Mouse (Mus musculus) c-Kit-negative CD71-positive TER-119-positive erythroid progenitor cells, embryonic 14.5 days (primary cell): ENCODE data around the gene Atp2b4.
"Not testable (repeated sequence)": the region's sequence is repeated elsewhere in the genome, so short reads cannot be mapped to it uniquely, and the experiment has no call there.

Experiments used
- DNase-seq: peaks from one replicate; pipeline ENCODE4 v3.0.0-alpha.2; 2013; ENCODE audit warnings: low read depth, low spot score

Atp2b4 gene

GRCm38 (mm10) chr1:133694301-133694700 is 106.5 kb downstream of the Atp2b4 start:
- no peak for DNase-seq

GRCm38 (mm10) chr1:133693536-133694114 is 107.2 kb downstream of the Atp2b4 start:
- no peak for DNase-seq

- no peak for DNase-seq
Observed at GRCm38 (mm10) chr1:133692195-133692594, 108.6 kb downstream of the Atp2b4 start.

- no peak for DNase-seq
Observed at GRCm38 (mm10) chr1:133691046-133691445, 109.8 kb downstream of the Atp2b4 start.

- DNase-seq, result no peak
Observed at GRCm38 (mm10) chr1:133689897-133690296, 110.9 kb downstream of the Atp2b4 start, which contains the start of gene Lax1. TSS of gene Lax1 (minus strand) at chr1:133690108.

- DNase-seq, result no peak
Observed at GRCm38 (mm10) chr1:133688301-133688700, 112.5 kb downstream of the Atp2b4 start.

- no peak for DNase-seq
Observed at GRCm38 (mm10) chr1:133685749-133686519, 114.9 kb downstream of the Atp2b4 start.

GRCm38 (mm10) chr1:133671801-133672200 is 129.0 kb downstream of the Atp2b4 start:
- no peak for DNase-seq

GRCm38 (mm10) chr1:133671266-133671665 is 129.6 kb downstream of the Atp2b4 start:
- no peak for DNase-seq

- DNase-seq, result no peak
Observed at GRCm38 (mm10) chr1:133670776-133671175, 130.1 kb downstream of the Atp2b4 start.

- no peak for DNase-seq
Observed at GRCm38 (mm10) chr1:133670190-133670589, 130.7 kb downstream of the Atp2b4 start.

- no peak for DNase-seq
Observed at GRCm38 (mm10) chr1:133668618-133669017, 132.2 kb downstream of the Atp2b4 start.

GRCm38 (mm10) chr1:133667721-133668120 is 133.1 kb downstream of the Atp2b4 start:
- DNase-seq, result no peak

- not testable (repeated sequence) for DNase-seq
Observed at GRCm38 (mm10) chr1:133665713-133666112, 135.1 kb downstream of the Atp2b4 start.

- DNase-seq, result no peak
Observed at GRCm38 (mm10) chr1:133664203-133664970, 136.5 kb downstream of the Atp2b4 start.

GRCm38 (mm10) chr1:133663427-133663826 is 137.4 kb downstream of the Atp2b4 start:
- no peak for DNase-seq

GRCm38 (mm10) chr1:133662941-133663340 is 137.9 kb downstream of the Atp2b4 start:
- no peak for DNase-seq

- peak; percentile 89 for DNase-seq
Observed at GRCm38 (mm10) chr1:133661203-133661933, 139.5 kb downstream of the Atp2b4 start, which contains the start of gene Gm38394. TSS of gene Gm38394 (minus strand) at chr1:133661318.

GRCm38 (mm10) chr1:133660466-133661202 is 140.2 kb downstream of the Atp2b4 start, which contains the start of gene Zbed6:
TSS of gene Zbed6 (minus strand) at chr1:133660885.
- DNase-seq, result peak; percentile 27

GRCm38 (mm10) chr1:133658878-133659277 is 142.0 kb downstream of the Atp2b4 start:
- DNase-seq, result no peak

- DNase-seq, result no peak
Observed at GRCm38 (mm10) chr1:133656811-133657210, 144.0 kb downstream of the Atp2b4 start.
